Comparison of ENCODE assay signal across 8 mouse cellular contexts in genomic region chr5:151232576-151233299, GRCm38 (mm10). TPM values are rescaled to one million over a fixed set of nuclear protein-coding genes. Genes with fewer than 3 reads are reported as not detected.
DNase-seq lines count a peak whose midpoint lies in the region; ATAC-seq lines count a peak whose summit lies in the region.

No protein-coding gene starts in this region.

- H3K9ac ChIP-seq in heart, embryonic 12.5 days = peak overlapping the region; percentile 73; the same call in 1 of the 2 replicates
- peak overlapping the region; percentile 69 for H3K9ac ChIP-seq in hindbrain, embryonic 14.5 days
- no peak overlapping the region for H3K9ac ChIP-seq in midbrain, embryonic 14.5 days (replicated peaks; ENCODE audit: low read length)

- no peak for DNase-seq in heart, adult 9 months (ENCODE audit: low spot score in 2 of 2)
- DNase-seq in hindbrain, embryonic 14.5 days (ENCODE audit: low spot score) = no peak
- DNase-seq in midbrain, embryonic 14.5 days = no peak
- no peak for DNase-seq in cerebellum, adult 11 months
- DNase-seq in adrenal gland, adult (ENCODE audit: inconsistent age in 2 of 2, low spot score in 1 of 2) = no peak
- DNase-seq in spleen, postnatal 14 days (ENCODE audit: low spot score in 2 of 2) = no peak

- peak overlapping the region; percentile 59 for H3K4me3 ChIP-seq in heart, embryonic 12.5 days
- H3K4me3 ChIP-seq in brown adipose tissue, adult 24 weeks (ENCODE audit: insufficient read depth, low read depth, low read length) = peak overlapping the region; percentile 71
- peak overlapping the region; percentile 49 for H3K4me3 ChIP-seq in hindbrain, embryonic 14.5 days (replicated peaks; ENCODE audit: low read length)
- peak overlapping the region; percentile 40 for H3K4me3 ChIP-seq in midbrain, embryonic 14.5 days (replicated peaks; ENCODE audit: low read depth, low read length)

- WGBS in heart, embryonic 12.5 days = 14% methylated on average over 11 of the region's 13 CpGs
- 30% methylated on average over 11 of the region's 13 CpGs for WGBS in hindbrain, embryonic 14.5 days
- WGBS in midbrain, embryonic 14.5 days = 29% methylated on average over 10 of the region's 13 CpGs

- no peak overlapping the region for H3K27ac ChIP-seq in heart, embryonic 12.5 days (ENCODE audit: poor library complexity, severe bottlenecking)
- peak overlapping the region; percentile 63 for H3K27ac ChIP-seq in brown adipose tissue, adult 24 weeks (replicated peaks; ENCODE audit: low read depth, low read length)
- H3K27ac ChIP-seq in hindbrain, embryonic 14.5 days = no peak overlapping the region
- no peak overlapping the region for H3K27ac ChIP-seq in midbrain, embryonic 14.5 days (replicated peaks; ENCODE audit: low read depth, low read length)

- peak overlapping the region; percentile 97 for H3K4me2 ChIP-seq in heart, embryonic 12.5 days
- peak overlapping the region; percentile 95 for H3K4me2 ChIP-seq in hindbrain, embryonic 14.5 days (replicated peaks)
- H3K4me2 ChIP-seq in midbrain, embryonic 14.5 days (ENCODE audit: low read length) = peak overlapping the region; percentile 93

- no peaks in the 10 kb centered on the region for H3K36me3 ChIP-seq in heart, embryonic 12.5 days
- H3K36me3 ChIP-seq in hindbrain, embryonic 14.5 days (replicated peaks; ENCODE audit: control insufficient read depth, insufficient read depth) = no peaks in the 10 kb centered on the region
- H3K36me3 ChIP-seq in midbrain, embryonic 14.5 days (ENCODE audit: control insufficient read depth, insufficient read depth, low read length) = no peaks in the 10 kb centered on the region

- H3K9me3 ChIP-seq in heart, embryonic 12.5 days (replicated peaks) = no peaks in the 10 kb centered on the region
- no peaks in the 10 kb centered on the region for H3K9me3 ChIP-seq in hindbrain, embryonic 14.5 days (ENCODE audit: control insufficient read depth, low read length)
- H3K9me3 ChIP-seq in midbrain, embryonic 14.5 days (ENCODE audit: control insufficient read depth, low read length) = no peaks in the 10 kb centered on the region

- peaks cover 3% of the 10 kb centered on the region; the same call in 1 of the 2 replicates for H3K4me1 ChIP-seq in heart, embryonic 12.5 days (replicated peaks)
- peaks cover 6% of the 10 kb centered on the region; the same call in 1 of the 2 replicates for H3K4me1 ChIP-seq in brown adipose tissue, adult 24 weeks (ENCODE audit: control insufficient read depth, insufficient read depth, insufficient read length, low read length)
- peaks cover 6% of the 10 kb centered on the region for H3K4me1 ChIP-seq in hindbrain, embryonic 14.5 days (replicated peaks; ENCODE audit: control insufficient read depth, insufficient read depth, low read length)
- no peaks in the 10 kb centered on the region for H3K4me1 ChIP-seq in midbrain, embryonic 14.5 days (ENCODE audit: control insufficient read depth, insufficient read depth, low read length)

- peaks cover 3% of the 10 kb centered on the region for H3K27me3 ChIP-seq in heart, embryonic 12.5 days (replicated peaks)
- peaks cover 16% of the 10 kb centered on the region; the same call in 1 of the 2 replicates for H3K27me3 ChIP-seq in hindbrain, embryonic 14.5 days (ENCODE audit: control insufficient read depth, insufficient read depth, low read length)
- peaks cover 10% of the 10 kb centered on the region; the same call in 1 of the 2 replicates for H3K27me3 ChIP-seq in midbrain, embryonic 14.5 days (ENCODE audit: control insufficient read depth, insufficient read depth, low read length)

- no peak for ATAC-seq in heart, embryonic 12.5 days (ENCODE audit: insufficient number of reproducible peaks, low FRiP score)
- ATAC-seq in hindbrain, embryonic 14.5 days (ENCODE audit: low FRiP score) = no peak
- no peak for ATAC-seq in midbrain, embryonic 14.5 days (ENCODE audit: low FRiP score, low TSS enrichment)

RNA-seq across cellular contexts. Expression of gene Stard13, which starts 0.9 kb away (rescaled TPM):
- polyA plus RNA-seq in heart, embryonic 12.5 days (2016; fragmentation: Nextera tagmentation; extraction: Ambion mirVana) = 3.2 and 4.1 TPM in 2 replicates
- polyA plus RNA-seq in brown adipose tissue, adult 24 weeks (2012; ENCODE audit: insufficient read depth, insufficient read length, missing spikeins) = 6.3 and 7.8 TPM in 2 replicates
- polyA plus RNA-seq in hindbrain, embryonic 14.5 days (2014; fragmentation: Nextera tagmentation; extraction: Ambion mirVana) = 6.0 and 7.1 TPM in 2 replicates
- 1.3 and 2.8 TPM in 2 replicates for polyA plus RNA-seq in midbrain, embryonic 14.5 days (2014; fragmentation: Nextera tagmentation; extraction: Ambion mirVana)
